18 mouse cellular contexts compared by ENCODE assay signal in genomic region chr5:21159536-21159935, GRCm38 (mm10).
"Had no signal": no experiment of that assay in that cellular context is flagged by ENCODE, and none has a peak within 500 bp of the region (broad histone marks: within the 10 kb centered on the region; RNA-seq: fewer than 3 reads in every experiment).

No protein-coding gene starts in this region.

- H3K4me1 ChIP-seq: intestine, embryonic 15.5 days; lung, embryonic 15.5 days had no signal

- ATAC-seq: intestine, embryonic 15.5 days had no signal

- H3K4me2 ChIP-seq: intestine, embryonic 15.5 days; lung, embryonic 15.5 days; midbrain, embryonic 11.5 days had no signal

- H3K27ac ChIP-seq: intestine, embryonic 15.5 days; kidney, postnatal 0 days; layer of hippocampus, adult 2 months; left cerebral cortex, adult 2 months; lung, embryonic 15.5 days had no signal

- H3K27me3 ChIP-seq: intestine, embryonic 15.5 days; lung, embryonic 15.5 days had no signal

- DNase-seq: kidney, adult 18-20 months; kidney, adult 9 months; kidney, postnatal 25 days; layer of hippocampus, adult 9-11 months; layer of hippocampus, postnatal 36 days; left cerebral cortex, postnatal 4 days; lung, adult 18-20 months; lung, postnatal 10 days; lung, postnatal 36 days; midbrain, embryonic 14.5 days; thymus, adult 18-20 months; thymus, postnatal 36 days had no signal

- H3K9me3 ChIP-seq: intestine, embryonic 15.5 days; lung, embryonic 15.5 days had no signal

- H3K4me3 ChIP-seq: intestine, embryonic 15.5 days; layer of hippocampus, adult 2 months; left cerebral cortex, adult 2 months; lung, embryonic 15.5 days had no signal

- H3K9ac ChIP-seq: intestine, embryonic 15.5 days; lung, embryonic 15.5 days had no signal

- H3K36me3 ChIP-seq: intestine, embryonic 15.5 days; lung, embryonic 15.5 days had no signal
